Mouse (Mus musculus): ENCODE data around the gene 4930519P11Rik.

The 4930519P11Rik gene

GRCm38 (mm10) chr2:154583906-154584872 is 29.0 kb downstream of the 4930519P11Rik start:
- in situ Hi-C loops (cut with MboI): no loop called here

GRCm38 (mm10) chr2:154581421-154581820 is 31.8 kb downstream of the 4930519P11Rik start:
- in situ Hi-C loops (cut with MboI): no loop called here

GRCm38 (mm10) chr2:154580586-154580985 is 32.7 kb downstream of the 4930519P11Rik start:
- in situ Hi-C loops (cut with MboI): no loop called here

- in situ Hi-C loops (cut with MboI): no loop called here
Observed at GRCm38 (mm10) chr2:154577744-154578067, 35.5 kb downstream of the 4930519P11Rik start.

GRCm38 (mm10) chr2:154576876-154577743 is 36.1 kb downstream of the 4930519P11Rik start:
- in situ Hi-C loops (cut with MboI): no loop called here

GRCm38 (mm10) chr2:154574271-154574670 is 39.0 kb downstream of the 4930519P11Rik start:
- in situ Hi-C loops (cut with MboI): no loop called here

GRCm38 (mm10) chr2:154572996-154573395 is 40.2 kb downstream of the 4930519P11Rik start:
- in situ Hi-C loops (cut with MboI): no loop called here

- in situ Hi-C loops (cut with MboI): no loop called here
Observed at GRCm38 (mm10) chr2:154571976-154572375, 41.3 kb downstream of the 4930519P11Rik start.

- in situ Hi-C loops (cut with MboI): no loop called here
Observed at GRCm38 (mm10) chr2:154571266-154571665, 42.0 kb downstream of the 4930519P11Rik start.

- in situ Hi-C loops (cut with MboI): no loop called here
Observed at GRCm38 (mm10) chr2:154570666-154571065, 42.6 kb downstream of the 4930519P11Rik start.

GRCm38 (mm10) chr2:154569836-154570286 is 43.4 kb downstream of the 4930519P11Rik start, which contains the start of gene E2f1:
TSS of gene E2f1 (minus strand) at chr2:154569892.
- in situ Hi-C loops (cut with MboI): no loop called here

GRCm38 (mm10) chr2:154569071-154569748 is 44.0 kb downstream of the 4930519P11Rik start:
- in situ Hi-C loops (cut with MboI): no loop called here

- in situ Hi-C loops (cut with MboI): no loop called here
Observed at GRCm38 (mm10) chr2:154568329-154569070, 44.7 kb downstream of the 4930519P11Rik start.

GRCm38 (mm10) chr2:154567766-154568165 is 45.5 kb downstream of the 4930519P11Rik start:
- in situ Hi-C loops (cut with MboI): no loop called here

- in situ Hi-C loops (cut with MboI): no loop called here
Observed at GRCm38 (mm10) chr2:154566641-154567040, 46.6 kb downstream of the 4930519P11Rik start.

- in situ Hi-C loops (cut with MboI): no loop called here
Observed at GRCm38 (mm10) chr2:154565562-154565961, 47.7 kb downstream of the 4930519P11Rik start.

GRCm38 (mm10) chr2:154563612-154564170 is 49.5 kb downstream of the 4930519P11Rik start:
- in situ Hi-C loops (cut with MboI): no loop called here
